ENCODE assay signal across 8 mouse cellular contexts in the genomic region with DNA sequence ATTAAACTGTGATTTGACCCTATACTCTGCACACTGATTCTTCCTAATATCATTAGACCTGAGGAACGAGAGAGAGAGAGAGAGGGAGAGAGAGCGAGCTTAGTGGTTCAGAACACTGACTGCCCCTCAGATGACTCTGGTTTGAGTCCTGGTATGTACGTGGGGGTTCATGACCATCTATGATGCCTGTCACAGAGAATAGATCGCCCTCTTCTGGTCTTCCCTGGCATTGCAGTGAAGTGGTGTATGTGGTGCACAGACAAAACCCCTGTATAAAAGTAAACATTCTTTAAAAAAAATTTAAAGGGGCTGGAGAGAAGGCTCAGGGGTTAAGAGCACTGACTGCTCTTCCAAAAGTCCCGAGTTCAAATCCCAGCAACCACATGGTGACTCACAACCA.
DNase-seq lines count a peak whose midpoint lies in the region; ATAC-seq lines count a peak whose summit lies in the region.

No protein-coding gene starts in this region.

- intact Hi-C loops in heart, postnatal 14 days (cut with DNase I), result loop anchor here (5.0 to 10.0 kb wide), 2 partner anchors 156 to 373 kb away; partner anchors contain the start of gene Pdss2
- intact Hi-C loops in left cerebral cortex, postnatal 4 days (cut with DNase I), result loop anchor here (10.0 kb wide), 1 partner anchor 183 kb away; no protein-coding TSS in a partner anchor

- peak; percentile 35 for DNase-seq in left cerebral cortex, adult 11 months (ENCODE audit: low spot score)
- no peak for DNase-seq in left cerebral cortex, adult 8-10 months (ENCODE audit: low spot score in 2 of 2)
- peak; percentile 53 for DNase-seq in MEL-GATA-1-ER (ENCODE audit: extremely low read depth, low read depth)
- peak; percentile 61 for DNase-seq in cerebellum, adult 8-10 months
- peak; percentile 38 to 66 for DNase-seq in heart, postnatal 14 days
- DNase-seq in left cerebral cortex, postnatal 4 days, result peak; percentile 58

- ATAC-seq in neutrophil, adult 5-6 weeks (ENCODE audit: extremely low read depth, insufficient number of reproducible peaks, low FRiP score, poor library complexity, severe bottlenecking), result peak; percentile 58; the same call in 1 of the 2 replicates
- no peak for ATAC-seq in erythroid progenitor cell, adult 5-6 weeks (replicated peaks; ENCODE audit: low FRiP score, poor library complexity, severe bottlenecking)

Comparison
In these comparisons a context has a peak if more than half of its experiments do, and no peak if none do; other contexts are left out.
1. DNase-seq: peak in left cerebral cortex, adult 11 months (single experiment), MEL-GATA-1-ER (single experiment), cerebellum, adult 8-10 months (single experiment), heart, postnatal 14 days (2 of 2) and left cerebral cortex, postnatal 4 days (single experiment); none in left cerebral cortex, adult 8-10 months (0 of 2).